Mouse (Mus musculus): ENCODE data around the gene Pbx4.
A peak's percentile ranks its signal among the peaks of the same experiment; 100 is the strongest.

Gene Pbx4

GRCm38 (mm10) chr8:69809820-69810219 lies 22.5 kb upstream of the Pbx4 start:
- DNase-seq (ENCODE audit: extremely low spot score): no peak

GRCm38 (mm10) chr8:69814881-69815280 lies 17.4 kb upstream of the Pbx4 start:
- no peak for DNase-seq (ENCODE audit: extremely low spot score)

- DNase-seq (ENCODE audit: extremely low spot score): no peak
These were observed 16.9 kb upstream of the Pbx4 start for GRCm38 (mm10) chr8:69815396-69815795.

GRCm38 (mm10) chr8:69820466-69820865 lies 11.8 kb upstream of the Pbx4 start:
- DNase-seq (ENCODE audit: extremely low spot score): no peak

- DNase-seq (ENCODE audit: extremely low spot score): peak; percentile 86
These were observed 10.3 kb upstream of the Pbx4 start for GRCm38 (mm10) chr8:69821971-69822385.

- no peak for DNase-seq (ENCODE audit: extremely low spot score)
These were observed 9.7 kb upstream of the Pbx4 start, which contains the start of gene Lpar2 for GRCm38 (mm10) chr8:69822386-69823191. Gene Lpar2, plus strand, starts transcription at chr8:69822429.

- DNase-seq (ENCODE audit: extremely low spot score): no peak
These were observed 5.9 kb upstream of the Pbx4 start for GRCm38 (mm10) chr8:69826371-69826770.

- DNase-seq (ENCODE audit: extremely low spot score): no peak
These were observed 4.9 kb downstream of the Pbx4 start for GRCm38 (mm10) chr8:69837057-69837682.

- DNase-seq (ENCODE audit: extremely low spot score): no peak
These were observed 15.1 kb downstream of the Pbx4 start for GRCm38 (mm10) chr8:69847167-69848065.

GRCm38 (mm10) chr8:69848951-69849350 lies 16.7 kb downstream of the Pbx4 start:
- no peak for DNase-seq (ENCODE audit: extremely low spot score)

GRCm38 (mm10) chr8:69849899-69850298 lies 17.6 kb downstream of the Pbx4 start:
- no peak for DNase-seq (ENCODE audit: extremely low spot score)

- DNase-seq (ENCODE audit: extremely low spot score): no peak
These were observed 18.7 kb downstream of the Pbx4 start for GRCm38 (mm10) chr8:69850926-69851506.

GRCm38 (mm10) chr8:69853869-69854268 lies 21.6 kb downstream of the Pbx4 start:
- DNase-seq (ENCODE audit: extremely low spot score): no peak

- no peak for DNase-seq (ENCODE audit: extremely low spot score)
These were observed 28.5 kb downstream of the Pbx4 start for GRCm38 (mm10) chr8:69860807-69861206.

GRCm38 (mm10) chr8:69861251-69861650 lies 29.0 kb downstream of the Pbx4 start:
- no peak for DNase-seq (ENCODE audit: extremely low spot score)

- no peak for DNase-seq (ENCODE audit: extremely low spot score)
These were observed 31.2 kb downstream of the Pbx4 start for GRCm38 (mm10) chr8:69863387-69864020.

GRCm38 (mm10) chr8:69864180-69864579 lies 31.9 kb downstream of the Pbx4 start:
- no peak for DNase-seq (ENCODE audit: extremely low spot score)

- no peak for DNase-seq (ENCODE audit: extremely low spot score)
These were observed 35.5 kb downstream of the Pbx4 start for GRCm38 (mm10) chr8:69867696-69868326.

- no peak for DNase-seq (ENCODE audit: extremely low spot score)
These were observed 37.9 kb downstream of the Pbx4 start for GRCm38 (mm10) chr8:69870003-69870765.

GRCm38 (mm10) chr8:69870907-69871306 lies 38.6 kb downstream of the Pbx4 start:
- DNase-seq (ENCODE audit: extremely low spot score): no peak
